Mouse (Mus musculus): ENCODE data around the gene Mansc1.
"Not testable (repeated sequence)": the region's sequence is repeated elsewhere in the genome, so short reads cannot be mapped to it uniquely, and the experiment has no call there.

The Mansc1 gene

DNA sequence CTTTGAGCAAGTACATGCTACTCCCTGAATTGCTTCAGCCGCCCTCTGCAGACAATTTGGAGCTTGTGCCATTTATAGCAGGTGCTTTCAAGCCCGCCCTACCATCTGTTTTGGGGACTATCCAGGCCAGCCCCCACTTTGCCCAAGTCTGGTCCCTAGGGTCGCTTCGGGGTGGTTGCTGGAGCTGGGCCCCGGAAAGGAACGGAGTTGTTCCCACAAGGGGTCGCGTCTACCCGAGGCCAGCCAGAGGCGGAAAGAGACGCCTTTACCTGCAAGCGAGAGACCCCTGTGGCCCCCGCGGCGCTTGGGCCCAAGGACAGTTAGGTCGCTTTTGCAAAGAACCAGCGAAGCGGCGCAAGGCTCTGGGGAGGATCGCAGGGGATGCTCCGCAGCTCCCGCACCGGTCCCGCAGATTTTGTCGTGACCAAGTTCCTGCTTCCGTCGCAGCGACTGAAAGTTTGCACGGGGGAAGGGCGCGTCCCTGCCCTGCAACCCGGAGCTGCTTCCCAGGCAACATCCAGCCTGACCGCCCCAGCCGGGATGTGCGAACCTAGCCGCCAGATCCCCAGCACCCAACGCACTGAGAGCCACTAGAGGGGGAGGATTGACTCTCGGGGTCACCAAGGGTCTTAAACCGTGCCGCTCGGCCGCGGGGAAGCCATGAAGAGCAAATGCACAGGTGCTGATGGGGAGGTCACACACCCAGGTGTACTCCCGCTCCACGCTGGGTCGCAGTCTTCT lies at the start of gene Mansc1:
Gene Mansc1 (minus strand): TSS at position 542 of the 741 bp plus-strand sequence.
- DNase-seq, result peak; percentile 69 to 80

DNA sequence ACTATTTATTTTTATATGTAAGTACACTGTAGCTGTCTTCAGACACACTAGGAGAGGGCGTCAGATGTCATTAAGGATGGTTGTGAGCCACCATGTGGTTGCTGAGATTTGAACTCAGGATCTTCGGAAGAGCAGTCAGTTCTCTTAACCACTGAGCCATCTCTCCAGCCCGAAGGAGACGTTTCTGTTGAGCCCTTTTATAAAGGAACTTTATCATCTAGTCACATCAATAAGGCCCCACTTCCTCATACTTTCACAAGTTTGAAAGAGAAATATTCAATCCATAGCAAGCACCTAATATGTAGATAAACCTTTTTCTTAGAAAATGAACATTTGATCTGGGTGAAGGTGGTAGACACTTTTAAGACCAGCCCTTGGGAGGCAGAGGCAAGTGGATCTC lies 47.0 kb upstream of the Mansc1 start:
- DNase-seq, result not testable (repeated sequence)

- DNase-seq, result no peak
These were observed 45.7 kb upstream of the Mansc1 start for GRCm38 (mm10) chr6:134678037-134678436.

DNA sequence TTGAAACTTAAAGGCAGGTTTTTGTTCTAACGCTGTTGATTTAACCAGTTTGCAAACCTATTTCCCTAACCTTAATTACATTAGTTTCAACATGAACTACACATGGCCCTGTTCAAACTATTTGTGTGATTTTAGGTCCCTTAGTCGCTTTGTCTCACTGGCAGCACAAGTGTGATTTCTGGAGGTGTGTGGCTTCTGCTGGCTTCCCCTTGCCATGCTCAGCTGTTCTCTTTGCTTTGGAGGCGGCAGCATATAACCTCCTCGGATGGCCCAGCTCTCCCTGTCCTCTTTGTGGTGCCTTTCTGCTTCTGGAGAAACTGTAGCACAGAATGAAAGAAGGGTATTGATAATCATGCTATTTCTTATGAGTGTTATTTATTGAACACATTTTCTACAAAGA lies 45.2 kb upstream of the Mansc1 start:
- DNase-seq, result no peak

- not testable (repeated sequence) for DNase-seq
These were observed 41.4 kb upstream of the Mansc1 start for GRCm38 (mm10) chr6:134673712-134674111.

DNA sequence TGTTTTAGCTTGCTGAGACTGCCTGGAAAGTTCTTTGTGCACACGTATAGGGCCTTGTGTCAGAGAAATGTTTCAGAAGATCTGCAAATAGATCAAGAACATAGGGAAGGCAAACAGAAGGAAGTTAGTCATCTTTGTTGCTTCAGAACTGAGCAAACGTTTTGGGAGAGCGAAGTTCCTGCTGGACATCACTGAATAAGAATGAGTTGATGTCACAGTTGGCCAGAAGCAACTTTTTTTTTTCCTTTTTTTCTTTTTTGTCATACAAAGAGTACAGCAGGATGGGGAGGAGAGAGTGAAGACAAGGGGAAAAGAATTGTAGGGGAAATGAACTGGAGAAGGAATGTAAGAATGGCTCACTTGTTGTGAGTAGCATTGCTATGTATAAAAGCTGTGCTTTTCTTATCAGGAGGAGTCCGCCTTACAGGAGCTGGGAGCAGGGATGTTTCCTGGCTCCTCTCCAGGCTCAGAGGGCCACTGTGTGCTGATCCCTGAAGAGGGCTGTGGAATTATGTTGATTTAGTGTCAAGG lies 38.7 kb upstream of the Mansc1 start:
- peak; percentile 40 to 60 for DNase-seq

GRCm38 (mm10) chr6:134669179-134669865 lies 37.0 kb upstream of the Mansc1 start:
- DNase-seq, result no peak

DNA sequence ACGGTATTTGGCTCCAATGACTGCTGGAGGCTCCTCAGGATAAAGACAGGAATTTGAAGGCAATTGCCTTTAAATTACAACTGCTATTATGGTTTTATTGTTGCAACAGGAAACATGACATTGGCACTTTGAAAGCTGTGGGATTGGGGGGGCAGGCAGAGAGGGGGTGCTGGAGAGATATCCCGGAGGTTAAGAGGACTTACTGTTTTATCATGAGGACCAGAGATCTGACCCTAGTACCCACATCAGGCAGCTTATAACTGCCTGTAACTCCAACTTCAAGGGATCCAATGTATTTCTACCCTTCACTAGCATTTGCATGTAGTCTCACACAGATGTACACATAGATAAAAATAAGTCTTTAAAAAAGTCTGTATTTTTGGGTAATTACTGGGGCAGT lies 36.2 kb upstream of the Mansc1 start:
- DNase-seq, result no peak

DNA sequence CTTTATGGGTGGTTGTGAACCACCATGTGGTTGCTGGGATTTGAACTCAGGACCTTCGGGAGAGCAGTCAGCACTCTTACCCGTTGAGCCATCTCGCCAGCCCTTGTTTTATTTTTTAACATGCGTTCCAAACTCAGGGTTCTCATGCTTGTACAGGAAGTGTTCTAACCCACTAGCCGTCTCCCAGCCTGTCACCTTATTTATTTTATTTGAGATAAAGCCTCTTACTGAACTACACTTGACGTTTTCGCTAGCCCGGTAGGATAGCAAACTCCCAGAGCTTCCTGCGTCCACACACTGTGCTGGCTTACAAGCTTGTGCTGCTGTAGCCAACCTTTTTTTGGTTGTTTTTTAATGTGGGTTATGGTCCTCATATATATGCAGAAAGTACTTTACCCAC lies 33.5 kb upstream of the Mansc1 start:
- DNase-seq, result no peak

- DNase-seq, result no peak
These were observed 32.3 kb upstream of the Mansc1 start for GRCm38 (mm10) chr6:134664573-134664972.

DNA sequence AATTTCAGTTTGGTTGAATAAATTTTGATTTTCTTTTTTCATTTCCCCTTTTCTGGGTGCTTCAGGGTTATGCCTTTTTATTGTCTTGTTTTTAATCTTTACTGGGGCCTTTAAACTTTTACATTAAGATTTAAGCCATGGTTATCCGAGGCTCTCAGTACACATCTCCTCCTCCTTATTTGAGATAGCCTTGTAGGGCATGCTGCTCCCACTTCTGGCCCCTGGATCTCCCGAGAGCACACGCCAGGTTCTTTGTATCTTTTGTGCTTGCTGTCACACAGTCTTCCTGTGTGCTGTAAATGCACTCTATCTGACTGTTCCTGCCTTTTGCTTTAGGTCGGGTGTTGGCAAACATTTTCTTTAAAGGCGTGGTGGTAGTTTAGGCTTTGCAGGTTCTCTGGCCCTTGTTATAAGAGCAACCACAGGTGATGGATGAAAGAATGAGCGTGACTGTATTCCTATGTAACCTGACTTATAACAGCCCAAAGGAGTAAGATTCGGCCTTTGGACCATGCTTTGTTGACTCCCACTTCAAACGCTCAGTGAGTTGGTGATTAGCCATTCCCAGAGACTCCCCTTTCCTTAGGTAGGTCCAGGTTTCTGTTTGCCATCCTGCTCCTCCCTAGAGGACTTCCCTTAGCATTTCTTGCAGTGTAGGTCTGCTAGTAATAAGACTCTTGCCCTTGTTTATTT lies 28.6 kb upstream of the Mansc1 start:
- DNase-seq, result no peak

DNA sequence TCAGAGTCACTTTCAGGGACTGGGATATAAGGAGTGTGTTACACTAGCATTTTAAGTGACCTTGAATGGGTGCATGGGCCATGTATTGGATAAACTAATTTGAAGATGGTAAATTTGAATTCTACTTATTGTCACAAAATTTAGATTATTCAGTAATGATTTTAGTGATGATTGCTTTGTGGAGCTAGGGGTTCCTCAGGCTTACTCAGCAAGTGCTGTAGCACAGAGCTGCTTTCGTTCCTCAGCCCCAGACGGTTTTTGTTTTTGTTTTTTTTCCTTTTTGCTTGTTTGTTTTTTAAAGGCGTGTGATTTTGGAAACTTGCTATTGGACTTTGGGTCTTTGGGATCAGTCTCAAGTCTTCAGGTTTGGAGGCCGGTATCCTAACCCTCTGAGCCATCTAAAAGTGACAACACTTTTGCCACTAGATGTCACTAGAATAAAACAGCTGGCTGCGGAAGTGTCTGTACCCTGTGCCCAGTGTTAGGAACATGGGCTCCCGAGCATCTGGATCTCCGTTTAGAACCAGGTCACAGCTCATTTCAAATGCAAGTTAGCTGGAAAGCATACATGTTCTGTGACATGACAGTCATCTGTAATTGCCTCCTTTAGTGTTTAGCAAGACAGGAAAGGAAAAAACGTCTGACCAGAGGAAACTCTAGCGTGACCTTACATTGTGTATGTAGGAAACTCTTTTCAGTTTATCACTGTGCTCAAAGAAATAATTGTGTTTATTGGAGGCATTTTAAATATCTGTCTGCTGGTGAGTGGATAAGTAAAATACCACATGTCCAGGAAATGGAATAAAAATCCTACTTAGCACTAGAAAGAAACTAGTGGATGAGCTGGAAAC lies 27.0 kb upstream of the Mansc1 start:
- peak; percentile 58 to 66 for DNase-seq

DNA sequence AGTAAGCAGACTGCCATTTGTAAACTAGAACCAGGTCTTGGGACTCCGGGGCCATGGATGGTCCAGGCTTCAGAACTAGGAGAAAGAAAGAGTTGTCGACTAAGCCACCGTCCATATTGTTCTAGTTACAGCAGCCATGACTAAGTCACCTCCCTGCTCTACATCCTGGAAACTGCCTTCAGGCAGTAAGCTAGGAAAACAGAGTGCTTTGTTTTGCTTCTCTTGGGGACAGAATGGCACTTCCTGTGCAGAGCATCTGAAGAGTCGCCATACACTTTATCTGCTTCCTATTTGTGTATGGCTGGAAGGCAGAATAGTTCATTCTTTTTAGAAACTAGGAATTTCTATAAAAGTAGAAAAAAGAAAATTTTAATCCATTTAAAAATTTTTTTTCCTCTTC lies 24.2 kb upstream of the Mansc1 start:
- no peak for DNase-seq

- no peak for DNase-seq
These were observed 16.1 kb upstream of the Mansc1 start for GRCm38 (mm10) chr6:134648356-134648755.

DNA sequence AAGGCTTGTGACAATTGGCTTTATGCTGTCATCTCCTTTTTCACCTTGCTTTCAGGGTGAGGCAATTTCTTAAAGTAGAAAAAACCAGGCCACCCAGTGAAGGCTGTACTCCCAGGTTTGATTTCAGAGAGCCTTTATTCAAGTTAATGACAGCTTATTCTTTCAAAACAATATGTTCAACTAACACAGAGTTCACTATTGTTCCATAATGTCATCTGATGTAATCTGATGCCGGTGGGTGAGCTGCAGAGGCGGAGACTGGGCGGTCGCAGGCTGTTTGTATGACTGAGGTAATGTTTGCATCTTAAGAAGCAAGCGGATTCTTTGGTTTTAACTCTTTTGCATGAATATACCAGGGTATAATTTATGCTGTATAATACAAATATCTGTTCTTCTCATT lies 15.3 kb upstream of the Mansc1 start:
- DNase-seq, result no peak

DNA sequence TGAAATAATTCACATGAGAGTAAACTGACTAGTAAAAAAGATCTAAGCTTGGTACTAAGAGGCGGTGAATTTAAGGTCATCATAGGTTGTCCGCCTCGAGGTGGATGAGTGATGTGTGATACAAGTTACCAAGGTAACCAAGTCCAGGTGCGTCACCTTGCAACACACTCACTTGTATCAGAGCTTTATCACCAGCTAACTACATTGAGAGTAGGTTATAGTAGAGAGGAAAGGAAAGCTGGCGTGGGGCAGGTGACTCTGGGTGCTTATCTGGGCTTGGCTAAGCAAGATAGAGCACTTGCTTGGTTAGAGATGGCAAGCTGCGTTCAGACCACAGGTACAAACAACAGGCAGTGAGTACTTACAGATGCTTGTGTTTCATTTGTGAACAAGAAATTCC lies 14.5 kb upstream of the Mansc1 start:
- DNase-seq, result no peak

GRCm38 (mm10) chr6:134643296-134643695 lies 11.0 kb upstream of the Mansc1 start:
- DNase-seq, result no peak

GRCm38 (mm10) chr6:134641738-134642446 lies 9.6 kb upstream of the Mansc1 start:
- no peak for DNase-seq

- DNase-seq, result peak; percentile 94 to 97
These were observed 8.5 kb upstream of the Mansc1 start for GRCm38 (mm10) chr6:134640485-134641475.

GRCm38 (mm10) chr6:134639900-134640299 lies 7.6 kb upstream of the Mansc1 start:
- no peak for DNase-seq

DNA sequence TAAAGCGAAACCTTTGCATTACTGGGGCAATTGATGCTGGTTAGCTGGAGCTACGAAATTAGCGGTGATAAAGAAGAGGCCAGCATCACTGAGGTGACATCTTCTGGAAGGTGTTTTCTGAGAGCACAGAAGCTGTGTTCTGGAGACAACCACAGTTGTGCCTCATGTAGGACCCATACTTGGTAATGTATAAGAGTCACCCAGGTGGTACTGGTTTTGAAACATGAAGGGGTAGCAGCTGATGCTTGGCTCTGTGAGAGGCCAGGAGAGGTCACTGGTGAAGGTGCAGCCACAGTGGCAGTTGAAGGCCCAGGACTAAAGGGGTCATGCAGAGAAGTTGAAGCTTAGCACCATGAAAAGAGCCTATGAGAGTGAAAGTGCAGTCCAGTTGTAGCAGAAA lies 6.9 kb upstream of the Mansc1 start, which contains the start of gene Borcs5:
Gene Borcs5 (plus strand): TSS at position 301 of the 400 bp plus-strand sequence.
- no peak for DNase-seq

All from kidney, postnatal 25 days (tissue).